Mouse (Mus musculus) neural tube, embryonic 13.5 days (tissue): ENCODE results near the gene Gm20388. TPM values are rescaled to one million over a fixed set of nuclear protein-coding genes. Genes with fewer than 3 reads are reported as not detected.
"Not testable (repeated sequence)": the region's sequence is repeated elsewhere in the genome, so short reads cannot be mapped to it uniquely, and the experiment has no call there.

Experiments
- ATAC-seq: fragments of 200-750 bp; cut with Nextera tagmentation; 2 replicates; pipeline ENCODE4 v1.8.0; 2017; ENCODE audit warnings: low read depth, mild to moderate bottlenecking, moderate TSS enrichment, moderate library complexity
- H3K27ac ChIP-seq: fragments of 300-500 bp; sonication (generic); replicated peaks from 2 replicates; pipeline ENCODE4 v1.5.1; 2015; ENCODE audit warnings: moderate library complexity, mild to moderate bottlenecking, inconsistent platforms
- H3K27me3 ChIP-seq: fragments of 300-500 bp; sonication (generic); 2 replicates; pipeline ENCODE4 v1.6.1; 2015; ENCODE audit warnings: mild to moderate bottlenecking, inconsistent platforms
- H3K36me3 ChIP-seq: fragments of 300-500 bp; sonication (generic); 2 replicates; pipeline ENCODE4 v1.6.1; 2015; ENCODE audit warnings: mild to moderate bottlenecking, inconsistent platforms
- H3K4me1 ChIP-seq: fragments of 300-500 bp; sonication (generic); replicated peaks from 2 replicates; pipeline ENCODE4 v1.6.1; 2015; ENCODE audit warnings: inconsistent platforms
- H3K4me2 ChIP-seq: fragments of 300-500 bp; sonication (generic); 2 replicates; pipeline ENCODE4 v1.6.1; 2015; ENCODE audit warnings: inconsistent platforms, mild to moderate bottlenecking, moderate library complexity
- H3K4me3 ChIP-seq: fragments of 300-500 bp; sonication (generic); 2 replicates; pipeline ENCODE4 v1.5.1; 2015; ENCODE audit warnings: mild to moderate bottlenecking, inconsistent platforms
- H3K9ac ChIP-seq: fragments of 300-500 bp; sonication (generic); 2 replicates; pipeline ENCODE4 v1.6.1; 2015; ENCODE audit warnings: moderate library complexity, mild to moderate bottlenecking, inconsistent platforms
- H3K9me3 ChIP-seq: fragments of 300-500 bp; sonication (generic); 2 replicates; pipeline ENCODE4 v1.6.1; 2016; ENCODE audit warnings: inconsistent platforms
- WGBS: fragments of 180-500 bp; shearing (Covaris S2); methylation state at CpG from one replicate; pipeline ENCODE4 v1.1.7; 2015; 5-methylcytosine and 5-hydroxymethylcytosine counted together
- polyA plus RNA-seq: library from polyadenylated mRNA; unstranded; fragments of >200 nt; fragmentation: Nextera tagmentation; extraction: Ambion mirVana; gene quantifications from 2 replicates; pipeline ENCODE4 v1.2.1, GENCODE M21; 2015

Gene Gm20388
- polyA plus RNA-seq, 1 experiment from 2014 or later: 0.27 TPM

- H3K4me3 ChIP-seq: no peak overlapping the region
- H3K27ac ChIP-seq: no peak overlapping the region
- no peak overlapping the region for H3K9ac ChIP-seq
- peaks cover 14% of the 10 kb centered on the region for H3K4me1 ChIP-seq
- 23% methylated on average over 6 of the region's 6 CpGs for WGBS
- no peaks in the 10 kb centered on the region for H3K36me3 ChIP-seq
- H3K4me2 ChIP-seq: no peak overlapping the region
- H3K27me3 ChIP-seq: peaks cover 2% of the 10 kb centered on the region
- no peak for ATAC-seq
- no peaks in the 10 kb centered on the region for H3K9me3 ChIP-seq
Measured at GRCm38 (mm10) chr8:121438111-121438510, 1527.5 kb downstream of the Gm20388 start.

GRCm38 (mm10) chr8:121439351-121439750 is 1528.7 kb downstream of the Gm20388 start:
- peaks cover 7% of the 10 kb centered on the region for H3K4me1 ChIP-seq
- H3K36me3 ChIP-seq: no peaks in the 10 kb centered on the region
- 82% methylated on average over 4 of the region's 4 CpGs for WGBS
- no peaks in the 10 kb centered on the region for H3K9me3 ChIP-seq
- H3K27me3 ChIP-seq: no peaks in the 10 kb centered on the region
- no peak overlapping the region for H3K4me2 ChIP-seq
- no peak for ATAC-seq
- no peak overlapping the region for H3K4me3 ChIP-seq
- H3K9ac ChIP-seq: no peak overlapping the region
- no peak overlapping the region for H3K27ac ChIP-seq

GRCm38 (mm10) chr8:121443361-121443760 is 1532.7 kb downstream of the Gm20388 start:
- no peaks in the 10 kb centered on the region for H3K36me3 ChIP-seq
- no peaks in the 10 kb centered on the region for H3K27me3 ChIP-seq
- no peaks in the 10 kb centered on the region for H3K9me3 ChIP-seq
- H3K9ac ChIP-seq: no peak overlapping the region
- H3K4me2 ChIP-seq: no peak overlapping the region
- H3K27ac ChIP-seq: no peak overlapping the region
- no peak overlapping the region for H3K4me3 ChIP-seq
- ATAC-seq: no peak
- 60% methylated on average over 7 of the region's 7 CpGs for whole genome bisulfite sequencing
- H3K4me1 ChIP-seq: peaks cover 2% of the 10 kb centered on the region

- not testable (repeated sequence) for H3K9me3 ChIP-seq, ATAC-seq, H3K36me3 ChIP-seq, H3K4me3 ChIP-seq, H3K4me1 ChIP-seq, H3K4me2 ChIP-seq, H3K27me3 ChIP-seq, H3K27ac ChIP-seq, H3K9ac ChIP-seq
- WGBS: 92% methylated on average over 1 of the region's 1 CpGs
Measured at GRCm38 (mm10) chr8:121444521-121444920, 1533.9 kb downstream of the Gm20388 start.

- H3K27ac ChIP-seq: no peak overlapping the region
- no peak overlapping the region for H3K4me2 ChIP-seq
- no peaks in the 10 kb centered on the region for H3K4me1 ChIP-seq
- no peaks in the 10 kb centered on the region for H3K27me3 ChIP-seq
- no peak for ATAC-seq
- no peak overlapping the region for H3K4me3 ChIP-seq
- 92% methylated on average over 10 of the region's 10 CpGs for WGBS
- H3K36me3 ChIP-seq: no peaks in the 10 kb centered on the region
- no peaks in the 10 kb centered on the region for H3K9me3 ChIP-seq
- H3K9ac ChIP-seq: no peak overlapping the region
Measured at GRCm38 (mm10) chr8:121445027-121445471, 1534.4 kb downstream of the Gm20388 start.

- no peak overlapping the region for H3K4me2 ChIP-seq
- WGBS: 84% methylated on average over 12 of the region's 12 CpGs
- H3K36me3 ChIP-seq: no peaks in the 10 kb centered on the region
- H3K9me3 ChIP-seq: no peaks in the 10 kb centered on the region
- ATAC-seq: no peak
- no peak overlapping the region for H3K9ac ChIP-seq
- H3K4me3 ChIP-seq: no peak overlapping the region
- H3K27me3 ChIP-seq: no peaks in the 10 kb centered on the region
- no peak overlapping the region for H3K27ac ChIP-seq
- H3K4me1 ChIP-seq: no peaks in the 10 kb centered on the region
Measured at GRCm38 (mm10) chr8:121446133-121446532, 1535.5 kb downstream of the Gm20388 start.

- H3K4me3 ChIP-seq: no peak overlapping the region
- 84% methylated on average over 6 of the region's 6 CpGs for WGBS
Measured at GRCm38 (mm10) chr8:121446862-121447261, 1536.2 kb downstream of the Gm20388 start.

GRCm38 (mm10) chr8:121450211-121450610 is 1539.6 kb downstream of the Gm20388 start:
- Histone ChIP-seq H3K27ac (no peak overlapping the region), H3K9ac (no peak overlapping the region), H3K4me3 (no peak overlapping the region), H3K36me3 (no peaks in the 10 kb centered on the region), H3K9me3 (no peaks in the 10 kb centered on the region), H3K4me1 (no peaks in the 10 kb centered on the region), H3K27me3 (no peaks in the 10 kb centered on the region), H3K4me2 (no peak overlapping the region)
- no peak for ATAC-seq
- WGBS: 68% methylated on average over 8 of the region's 8 CpGs

More at GRCm38 (mm10) chr8:121446862-121447261, 1536.2 kb downstream of the Gm20388 start:
- no peak for ATAC-seq
- H3K27me3 ChIP-seq: no peaks in the 10 kb centered on the region
- no peaks in the 10 kb centered on the region for H3K36me3 ChIP-seq
- no peak overlapping the region for H3K27ac ChIP-seq
- H3K9me3 ChIP-seq: no peaks in the 10 kb centered on the region
- no peak overlapping the region for H3K4me2 ChIP-seq
- H3K9ac ChIP-seq: no peak overlapping the region
- H3K4me1 ChIP-seq: no peaks in the 10 kb centered on the region

GRCm38 (mm10) chr8:121451404-121452076 is 1540.9 kb downstream of the Gm20388 start:
- Histone ChIP-seq H3K4me3 (no peak overlapping the region), H3K4me2 (no peak overlapping the region), H3K9me3 (no peaks in the 10 kb centered on the region), H3K36me3 (no peaks in the 10 kb centered on the region), H3K27me3 (no peaks in the 10 kb centered on the region), H3K27ac (no peak overlapping the region), H3K9ac (no peak overlapping the region), H3K4me1 (no peaks in the 10 kb centered on the region)
- WGBS: 81% methylated on average over 16 of the region's 16 CpGs
- ATAC-seq: no peak

GRCm38 (mm10) chr8:121454737-121455136 is 1544.1 kb downstream of the Gm20388 start:
- no peak overlapping the region for H3K27ac ChIP-seq
- no peaks in the 10 kb centered on the region for H3K27me3 ChIP-seq
- WGBS: 88% methylated on average over 17 of the region's 17 CpGs
- H3K9me3 ChIP-seq: no peaks in the 10 kb centered on the region
- H3K36me3 ChIP-seq: no peaks in the 10 kb centered on the region
- H3K9ac ChIP-seq: no peak overlapping the region
- no peak overlapping the region for H3K4me2 ChIP-seq
- peaks cover 7% of the 10 kb centered on the region; the same call in 1 of the 2 replicates for H3K4me1 ChIP-seq
- no peak overlapping the region for H3K4me3 ChIP-seq
- ATAC-seq: no peak

- Histone ChIP-seq H3K9me3 (no peaks in the 10 kb centered on the region), H3K4me1 (peaks cover 7% of the 10 kb centered on the region; the same call in 1 of the 2 replicates), H3K9ac (no peak overlapping the region), H3K27ac (no peak overlapping the region), H3K27me3 (no peaks in the 10 kb centered on the region), H3K4me2 (no peak overlapping the region), H3K36me3 (no peaks in the 10 kb centered on the region), H3K4me3 (no peak overlapping the region)
- ATAC-seq: no peak
- WGBS: 65% methylated on average over 3 of the region's 3 CpGs
Measured at GRCm38 (mm10) chr8:121461192-121461591, 1550.6 kb downstream of the Gm20388 start.

GRCm38 (mm10) chr8:121462092-121462491 is 1551.5 kb downstream of the Gm20388 start:
- H3K27ac ChIP-seq: no peak overlapping the region
- ATAC-seq: no peak
- H3K36me3 ChIP-seq: no peaks in the 10 kb centered on the region
- H3K27me3 ChIP-seq: no peaks in the 10 kb centered on the region
- H3K9ac ChIP-seq: no peak overlapping the region
- H3K4me1 ChIP-seq: peaks cover 7% of the 10 kb centered on the region; the same call in 1 of the 2 replicates
- no peaks in the 10 kb centered on the region for H3K9me3 ChIP-seq
- 83% methylated on average over 3 of the region's 3 CpGs for WGBS
- H3K4me3 ChIP-seq: no peak overlapping the region
- no peak overlapping the region for H3K4me2 ChIP-seq
